Mouse (Mus musculus) right cerebral cortex, postnatal 4 days (tissue): Measurements from ENCODE around the gene Olfr1480.

Source experiments
- DNase-seq: peaks from one replicate; pipeline ENCODE4 v3.0.0-alpha.2; 2022

Gene Olfr1480

DNA sequence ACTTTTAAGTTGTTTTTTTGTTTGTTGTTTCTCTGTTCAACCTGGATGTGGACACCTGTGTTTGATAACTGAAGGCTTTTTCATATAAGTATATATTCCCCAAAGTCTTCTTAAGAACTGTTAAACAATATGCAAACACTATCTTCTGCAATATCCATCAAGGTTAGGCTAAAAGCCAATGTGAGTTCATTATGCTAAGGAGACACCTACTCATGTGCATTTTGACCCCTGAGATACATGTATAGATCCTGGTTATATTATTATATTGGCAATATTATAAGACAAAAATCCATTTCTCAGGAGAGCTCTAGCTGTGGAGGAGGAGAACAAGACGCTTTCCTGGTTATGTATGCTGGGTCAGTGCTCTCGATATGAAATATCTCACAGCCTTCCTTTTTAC, at the start of gene Olfr1480:
Gene Olfr1480 (plus strand): TSS at position 301 of the 400 bp plus-strand sequence.
- DNase-seq, result no peak

GRCm38 (mm10) chr19:13480096-13480495, 47.6 kb upstream of the Olfr1480 start, which contains the start of gene Olfr1475:
TSS of gene Olfr1475 (minus strand) at chr19:13480196.
- no peak for DNase-seq

- DNase-seq, result no peak
Measured at GRCm38 (mm10) chr19:13500246-13500645, 27.5 kb upstream of the Olfr1480 start, which contains the start of gene Olfr1477. TSS of gene Olfr1477 (plus strand) at chr19:13500546.
